Mouse (Mus musculus): ENCODE data around the gene Lrrc55.

- TF ChIP-seq CTCF (conservative IDR thresholded peaks at IDR 0.05; ENCODE audit: insufficient read depth, insufficient read length, low read depth, low read length), result no peak
- TF ChIP-seq POLR2A (IDR thresholded peaks at IDR 0.05; ENCODE audit: low read depth, low read length), result no peak
Measured at GRCm38 (mm10) chr2:85178139-85178800, 18.7 kb downstream of the Lrrc55 start.
